Mouse (Mus musculus): ENCODE results near the gene Wsb2.

Gene Wsb2

DNA sequence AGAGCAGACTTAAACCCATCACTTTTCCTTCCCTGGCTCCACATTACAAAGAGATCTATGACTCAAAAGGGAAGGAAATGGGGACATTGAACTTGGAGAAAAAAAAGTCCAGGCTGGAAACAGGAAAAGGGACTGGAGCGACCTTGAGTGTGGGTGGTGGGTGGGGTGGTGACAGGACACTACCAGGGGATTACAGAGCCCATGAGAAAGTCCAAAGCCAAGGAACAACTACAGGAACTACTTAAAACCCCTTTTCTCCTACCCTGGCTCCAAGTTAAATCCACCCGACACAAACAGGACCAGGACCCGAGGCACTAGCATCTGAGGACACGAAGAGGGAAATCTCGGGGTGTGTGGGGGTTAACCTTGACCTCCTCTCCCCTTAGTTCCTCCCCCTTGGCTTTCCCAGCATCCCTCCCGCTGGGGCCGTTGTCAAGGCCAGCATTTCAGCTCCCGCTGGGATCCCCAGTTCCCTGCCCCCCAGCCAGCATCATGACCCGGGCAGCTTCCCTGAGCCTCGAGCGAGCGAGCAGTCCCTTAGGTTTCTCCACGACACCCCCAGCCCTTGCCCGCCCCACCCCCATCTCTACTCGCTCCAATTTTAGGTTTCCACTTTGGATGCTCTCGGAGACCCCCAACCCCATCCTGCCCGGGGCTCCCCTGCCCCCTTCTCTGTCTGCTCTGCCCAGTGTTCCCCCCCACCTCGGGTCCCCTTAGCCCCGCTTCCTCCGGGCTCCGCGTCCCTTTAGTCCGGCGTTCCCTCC, 557 bp upstream of the Wsb2 start:
- peak; percentile 10 to 17 for DNase-seq (ENCODE audit: low spot score in 2 of 2)

DNA sequence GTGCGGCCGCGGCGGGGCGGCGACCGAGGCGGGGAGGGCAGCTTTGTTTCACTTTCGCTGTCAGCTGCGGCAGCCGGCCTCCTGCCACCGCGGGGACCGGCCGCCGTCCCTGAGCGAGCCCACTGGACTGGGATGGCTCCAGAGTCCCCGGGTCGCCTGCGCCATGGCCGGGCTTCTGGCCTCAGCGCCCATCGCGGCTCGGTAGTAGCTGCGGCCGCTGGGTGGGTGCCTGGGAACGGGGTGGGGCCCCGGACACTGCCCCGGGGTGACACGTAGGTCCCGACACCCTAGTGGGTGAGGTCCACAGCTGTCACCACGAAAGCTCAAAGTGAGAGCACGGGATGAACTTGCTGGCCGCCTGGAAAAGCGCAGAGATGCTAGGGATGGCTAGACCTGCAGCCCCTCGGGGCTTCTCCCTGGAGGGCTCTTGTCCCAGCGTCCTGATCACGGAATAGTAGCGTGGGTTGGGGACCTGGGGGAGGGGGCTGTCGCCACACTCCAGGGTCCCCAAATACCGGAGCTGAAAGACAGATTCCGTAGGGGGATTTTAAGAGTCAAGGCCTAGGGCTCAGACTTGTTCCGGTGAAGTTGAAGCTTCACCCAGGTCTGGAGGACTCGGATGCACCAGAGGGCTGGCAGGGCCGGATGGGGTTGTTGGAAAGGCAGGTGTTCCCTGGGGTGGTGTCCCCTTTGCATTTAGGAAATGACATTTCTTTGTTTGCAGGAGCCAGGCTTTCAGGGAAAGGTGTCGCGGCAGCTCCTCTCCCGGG, 559 bp downstream of the Wsb2 start:
- peak in 1 of 2 experiments; percentile 10 for DNase-seq (ENCODE audit: low spot score in 2 of 2)

DNA sequence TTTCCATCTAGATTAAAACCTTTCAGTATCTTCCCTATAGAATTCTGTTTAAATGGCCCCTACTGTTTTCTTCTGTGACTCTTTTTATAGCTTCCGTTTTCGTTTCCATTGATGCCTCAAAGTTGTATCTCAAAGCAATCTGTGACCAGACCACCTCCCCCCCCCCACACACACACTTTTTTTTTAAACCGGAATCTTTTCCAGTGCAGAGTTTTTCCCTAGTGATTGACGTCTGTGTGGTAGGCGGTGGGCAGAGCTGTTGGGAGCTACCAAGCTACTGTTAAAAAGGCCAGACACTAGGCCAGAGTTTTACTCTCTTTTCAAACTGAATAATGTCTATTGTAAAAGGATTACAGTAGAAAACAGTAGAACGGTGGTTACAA, 1.1 kb downstream of the Wsb2 start:
- no peak for DNase-seq (ENCODE audit: low spot score in 2 of 2)

DNA sequence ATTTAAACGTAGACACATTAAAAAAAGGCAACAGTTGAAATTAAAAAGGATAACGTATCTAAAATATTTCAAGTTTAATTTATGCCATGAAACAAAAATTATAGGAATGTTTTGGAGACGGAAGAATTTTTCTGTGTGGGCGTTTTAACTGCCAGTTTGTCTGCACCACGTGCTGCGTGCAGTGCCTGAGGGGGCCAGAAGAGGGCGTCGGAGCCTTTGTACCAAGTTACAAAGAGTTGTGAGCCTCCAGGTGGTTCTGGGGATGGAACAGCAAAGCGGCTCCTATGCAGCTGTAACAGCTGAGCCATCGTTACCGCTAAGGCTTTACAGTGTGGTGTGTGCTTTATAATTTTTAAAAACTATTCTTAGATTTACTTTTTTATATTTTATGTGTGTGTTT, 1.6 kb downstream of the Wsb2 start:
- DNase-seq (ENCODE audit: low spot score in 2 of 2), result peak; percentile 37 to 45

DNA sequence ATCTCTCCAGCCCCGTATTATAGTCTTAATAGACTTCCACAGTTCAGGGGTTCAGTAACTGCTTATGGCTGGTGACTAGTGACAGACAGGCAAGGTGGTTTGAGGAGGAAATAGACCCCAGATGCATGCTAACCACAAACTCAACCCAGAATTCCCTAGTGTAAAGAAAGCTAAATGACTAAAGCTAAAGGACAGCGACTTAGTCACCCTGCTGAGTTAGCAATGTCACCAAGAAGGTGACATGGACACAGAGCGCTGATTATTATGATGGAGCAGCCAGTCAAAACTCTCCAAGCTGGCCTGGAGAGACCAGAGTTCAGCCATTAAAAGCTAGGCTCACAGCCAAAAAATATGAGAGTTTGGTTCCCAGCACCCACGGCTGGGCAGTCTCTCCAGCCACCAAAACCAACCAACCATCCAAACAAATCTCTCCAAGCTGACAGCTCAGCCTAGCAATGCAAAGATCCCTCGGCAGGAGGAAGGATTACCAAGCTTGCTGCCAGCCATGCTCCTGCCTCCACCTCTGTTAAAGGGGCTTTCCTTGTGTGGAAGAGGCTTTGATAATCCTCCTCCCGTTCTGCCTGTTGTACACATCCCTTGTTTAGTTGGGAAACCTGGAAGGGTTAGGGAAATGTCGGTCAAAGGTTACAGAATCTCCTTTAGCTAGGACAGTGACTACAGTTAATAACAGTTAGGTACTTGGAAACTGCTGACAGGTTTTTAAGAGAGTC, 2.6 kb downstream of the Wsb2 start:
- DNase-seq (ENCODE audit: low spot score in 2 of 2), result peak; percentile 48 to 54

DNA sequence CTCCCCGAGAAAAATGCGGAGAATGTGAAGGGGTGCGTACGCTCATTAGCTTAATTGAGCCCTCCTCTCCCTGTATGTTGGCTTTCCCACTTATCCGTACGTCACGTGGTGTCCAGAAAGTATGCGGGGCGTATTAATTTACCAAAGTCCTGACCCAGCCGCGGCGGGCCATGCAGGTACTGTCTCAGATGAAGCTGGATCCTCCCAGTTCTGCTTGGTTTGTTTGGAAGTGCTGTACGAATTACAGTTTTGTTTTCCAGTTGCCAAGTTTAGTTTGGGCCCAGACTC, 3.1 kb downstream of the Wsb2 start:
- DNase-seq (ENCODE audit: low spot score in 2 of 2), result no peak

DNA sequence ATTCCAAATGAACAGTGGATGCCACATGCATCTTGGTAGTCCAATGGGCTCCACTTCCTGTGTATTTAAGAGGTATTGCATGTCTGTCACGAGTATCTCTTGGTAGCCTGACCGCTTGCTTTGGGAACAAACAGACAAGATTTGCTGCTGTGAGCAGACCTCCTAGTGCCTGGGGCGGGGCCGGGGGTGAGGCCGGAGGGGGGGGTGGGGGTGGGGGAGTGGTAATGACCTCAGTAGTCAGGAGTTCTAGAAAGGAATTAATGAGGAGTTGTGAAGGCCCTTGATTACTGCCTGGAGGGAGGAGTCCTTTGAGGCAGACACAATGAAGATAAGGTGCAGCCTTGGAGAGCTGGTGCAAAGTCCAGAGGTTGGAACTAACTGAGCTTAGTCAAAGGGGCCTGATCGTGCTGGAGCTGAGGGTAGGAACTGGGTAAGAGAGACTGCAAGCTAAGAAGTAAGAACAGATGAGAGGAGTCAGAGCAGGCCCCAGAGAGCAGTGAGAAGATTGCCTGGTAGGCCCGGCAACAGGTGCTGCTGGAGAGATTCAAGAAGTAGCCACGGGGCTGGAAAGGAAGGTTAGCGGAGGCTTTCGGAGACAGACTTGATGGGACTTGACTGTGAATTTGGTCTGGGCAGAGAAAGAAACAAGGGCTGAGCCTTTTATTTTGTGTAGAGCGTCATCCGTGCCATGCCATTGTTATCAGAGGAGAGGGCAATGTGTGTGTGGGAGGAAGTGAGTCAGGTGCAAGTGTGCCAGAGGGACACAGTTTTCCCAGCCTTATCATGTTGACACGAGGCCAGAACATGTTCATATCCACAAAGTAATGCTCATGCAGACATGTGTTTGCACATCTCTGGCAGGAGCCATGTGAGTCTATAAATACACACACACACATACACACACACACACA, 3.8 kb downstream of the Wsb2 start:
- DNase-seq (ENCODE audit: low spot score in 2 of 2), result no peak

DNA sequence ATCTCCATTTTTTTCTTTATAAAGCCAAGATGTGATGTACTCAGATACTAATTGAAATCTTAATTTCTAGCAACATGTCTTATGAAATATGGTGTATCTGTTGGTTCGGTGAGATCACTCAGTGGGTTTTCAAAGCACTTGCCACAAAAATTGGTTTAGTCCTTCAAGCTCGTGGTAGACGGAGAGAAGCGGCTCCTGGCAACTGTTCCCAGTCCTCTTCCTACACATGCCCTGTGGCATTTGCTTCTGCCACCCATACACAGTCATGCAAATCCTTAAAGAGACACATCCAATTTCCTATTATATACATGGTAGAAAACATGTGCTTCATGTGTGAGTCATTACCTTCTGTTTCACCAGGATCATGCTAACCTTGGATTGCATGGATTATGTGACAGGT, 4.5 kb downstream of the Wsb2 start:
- no peak for DNase-seq (ENCODE audit: low spot score in 2 of 2)

DNA sequence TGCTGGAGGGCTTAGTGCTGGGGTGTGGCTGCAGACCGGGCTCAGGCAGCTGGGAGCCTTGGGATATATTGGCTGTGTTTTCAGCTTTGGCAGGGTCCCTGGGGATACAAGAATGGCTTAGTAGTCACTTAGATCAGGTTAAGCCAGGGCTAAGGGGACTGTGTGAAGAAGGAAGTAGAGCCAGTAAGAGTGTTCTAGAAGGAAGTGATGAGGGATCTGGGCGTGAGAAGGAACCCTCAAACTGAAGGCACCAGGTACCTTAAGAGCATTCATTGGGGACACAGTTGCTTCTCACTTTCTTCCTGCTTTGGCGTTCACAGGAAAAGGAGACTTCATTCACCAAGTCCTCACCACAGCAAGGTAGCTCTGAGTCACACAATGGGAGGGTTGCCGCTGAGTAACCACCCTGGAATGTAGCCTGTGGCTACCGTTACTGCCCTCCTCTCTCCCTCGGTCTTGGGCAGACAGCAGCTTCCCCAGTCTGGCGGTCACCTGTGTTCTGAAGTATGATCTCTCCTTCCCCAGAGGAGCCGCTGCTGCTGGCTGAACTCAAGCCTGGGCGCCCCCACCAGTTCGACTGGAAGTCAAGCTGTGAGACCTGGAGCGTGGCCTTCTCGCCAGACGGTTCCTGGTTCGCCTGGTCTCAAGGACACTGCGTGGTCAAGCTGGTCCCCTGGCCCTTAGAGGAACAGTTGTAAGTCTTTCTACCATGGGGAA, 6.1 kb downstream of the Wsb2 start:
- DNase-seq (ENCODE audit: low spot score in 2 of 2), result no peak

DNA sequence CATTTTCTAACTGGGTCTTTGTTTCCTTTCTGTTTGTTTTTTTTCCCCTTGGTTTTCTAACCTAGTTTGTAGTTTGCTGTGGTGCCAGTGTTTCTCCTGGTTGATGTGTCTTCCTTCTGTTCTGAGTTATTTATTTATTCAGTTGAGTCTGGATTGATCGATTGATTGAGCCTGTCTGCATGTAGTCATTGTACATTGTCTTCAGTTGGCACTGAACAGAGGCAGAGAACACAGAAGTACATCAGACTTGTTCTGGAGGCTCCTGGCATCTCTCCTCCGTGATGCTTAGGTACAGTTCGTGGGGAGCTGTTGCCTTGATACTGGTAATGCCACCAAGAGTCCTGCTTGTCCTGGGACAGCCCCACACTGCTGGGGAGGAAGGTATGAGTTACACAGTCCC, 7.7 kb downstream of the Wsb2 start:
- no peak for DNase-seq (ENCODE audit: low spot score in 2 of 2)

DNA sequence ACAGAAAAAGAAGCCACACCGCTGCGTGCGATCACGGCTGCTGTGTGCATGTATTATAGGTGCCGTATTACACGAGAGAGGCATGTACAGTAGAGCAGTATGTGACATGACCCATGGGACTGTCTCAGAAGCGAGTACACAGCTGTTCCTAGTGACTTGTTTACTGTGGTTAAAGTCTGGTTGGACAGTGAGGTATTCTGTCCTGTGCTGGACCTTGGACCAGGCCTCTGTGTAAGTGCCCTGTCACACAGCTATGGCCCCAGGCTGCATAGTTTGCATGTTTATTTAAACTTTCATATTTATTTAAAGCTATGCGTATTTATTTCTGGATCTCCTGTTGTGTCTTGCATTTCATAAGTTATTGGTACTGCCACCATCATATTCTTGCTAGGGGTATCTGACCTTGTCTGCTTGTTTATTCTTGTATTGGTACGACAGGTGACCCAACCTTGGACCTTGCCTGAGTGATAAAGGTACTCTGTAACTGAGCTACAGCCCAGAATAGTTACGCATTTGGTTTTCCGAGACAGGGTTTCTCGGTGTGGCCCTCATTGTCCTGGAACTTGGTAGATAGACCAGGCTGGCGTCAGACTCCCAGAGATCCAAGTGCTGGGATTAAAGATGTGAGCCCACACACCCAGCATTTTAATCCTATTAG, 8.9 kb downstream of the Wsb2 start:
- no peak for DNase-seq (ENCODE audit: low spot score in 2 of 2)

DNA sequence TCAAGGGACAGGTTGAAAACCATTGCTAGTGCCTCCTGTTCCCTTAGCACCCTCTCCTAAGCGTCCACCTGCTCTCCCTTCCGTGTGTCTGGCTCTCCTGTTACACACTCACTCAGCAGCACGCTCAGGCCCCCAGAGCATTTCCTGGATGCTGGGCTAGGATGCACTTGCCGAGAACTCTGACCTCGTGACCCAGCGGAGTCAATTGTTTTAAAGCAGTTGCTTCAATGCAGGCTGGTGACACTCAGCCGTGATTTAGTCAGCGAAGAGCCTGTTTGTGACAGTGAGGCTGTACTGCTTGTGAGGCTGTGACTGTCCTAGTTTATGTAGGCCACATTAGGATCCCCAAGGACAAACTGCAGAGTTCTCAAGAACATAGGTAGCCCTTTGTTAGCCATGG, 10.1 kb downstream of the Wsb2 start:
- DNase-seq (ENCODE audit: low spot score in 2 of 2), result no peak

DNA sequence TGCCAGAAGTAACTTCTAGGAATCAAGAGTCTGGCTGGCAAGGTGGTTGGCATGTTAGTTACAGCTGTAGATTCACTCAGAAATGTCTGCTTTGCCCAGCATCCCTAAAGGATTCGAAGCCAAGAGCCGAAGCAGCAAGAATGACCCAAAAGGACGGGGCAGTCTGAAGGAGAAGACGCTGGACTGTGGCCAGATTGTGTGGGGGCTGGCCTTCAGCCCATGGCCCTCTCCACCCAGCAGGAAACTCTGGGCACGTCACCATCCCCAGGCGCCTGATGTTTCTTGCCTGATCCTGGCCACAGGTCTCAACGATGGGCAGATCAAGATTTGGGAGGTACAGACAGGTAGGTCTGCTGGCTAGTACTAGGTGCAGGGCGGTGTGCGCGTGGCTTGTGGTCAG, 13.5 kb downstream of the Wsb2 start:
- DNase-seq (ENCODE audit: low spot score in 2 of 2), result no peak

DNA sequence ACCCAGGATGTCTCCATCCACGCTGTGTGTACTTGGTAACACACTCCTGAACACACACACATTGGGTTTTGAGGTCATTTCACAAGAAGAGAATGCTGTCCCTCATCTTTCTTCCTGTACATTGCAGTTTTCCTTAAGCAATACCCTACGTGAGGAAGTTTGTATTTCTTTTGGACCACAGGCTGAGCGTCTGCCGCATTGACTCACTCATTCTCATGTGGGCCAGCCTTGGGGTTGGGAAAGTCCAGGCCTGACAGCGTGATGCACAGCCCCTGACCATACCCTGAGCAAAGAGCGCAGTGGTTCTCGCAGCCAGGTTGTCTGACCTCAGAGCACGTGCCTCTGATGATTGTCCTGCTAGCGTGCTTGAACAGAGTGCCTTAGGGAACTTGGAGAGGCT, 16.3 kb downstream of the Wsb2 start:
- no peak for DNase-seq (ENCODE audit: low spot score in 2 of 2)

DNA sequence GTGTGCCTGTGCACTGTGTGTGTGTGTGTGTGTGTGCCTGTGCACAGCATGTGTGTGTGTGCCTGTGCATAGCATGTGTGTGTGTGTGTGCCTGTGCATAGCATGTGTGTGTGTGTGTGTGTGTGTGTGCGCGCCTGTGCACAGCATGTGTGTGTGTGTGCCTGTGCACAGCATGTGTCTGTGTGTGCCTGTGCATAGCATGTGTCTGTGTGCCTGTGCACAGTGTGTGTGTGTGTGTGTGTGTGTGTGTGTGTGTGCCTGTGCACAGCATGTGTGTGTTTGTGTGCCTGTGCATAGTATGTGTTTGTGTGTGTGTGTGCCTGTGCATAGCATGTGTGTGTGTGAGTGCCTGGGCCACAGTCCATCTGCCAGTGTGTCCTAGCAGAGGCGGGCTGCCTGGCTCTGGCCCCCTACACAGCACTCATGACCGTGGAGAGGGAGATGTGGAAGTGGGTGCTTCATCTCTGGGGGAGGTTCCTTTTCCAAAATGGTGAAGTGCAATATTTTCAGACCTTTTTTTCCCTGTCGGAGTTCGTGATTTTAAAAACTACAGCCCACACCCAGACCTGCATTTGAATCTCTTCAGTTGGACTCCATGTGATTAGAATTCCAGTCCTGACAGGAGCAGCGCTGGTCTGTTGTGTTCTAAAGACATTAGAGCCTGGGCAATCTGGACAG, 17.4 kb downstream of the Wsb2 start:
- no peak for DNase-seq (ENCODE audit: low spot score in 2 of 2)

DNA sequence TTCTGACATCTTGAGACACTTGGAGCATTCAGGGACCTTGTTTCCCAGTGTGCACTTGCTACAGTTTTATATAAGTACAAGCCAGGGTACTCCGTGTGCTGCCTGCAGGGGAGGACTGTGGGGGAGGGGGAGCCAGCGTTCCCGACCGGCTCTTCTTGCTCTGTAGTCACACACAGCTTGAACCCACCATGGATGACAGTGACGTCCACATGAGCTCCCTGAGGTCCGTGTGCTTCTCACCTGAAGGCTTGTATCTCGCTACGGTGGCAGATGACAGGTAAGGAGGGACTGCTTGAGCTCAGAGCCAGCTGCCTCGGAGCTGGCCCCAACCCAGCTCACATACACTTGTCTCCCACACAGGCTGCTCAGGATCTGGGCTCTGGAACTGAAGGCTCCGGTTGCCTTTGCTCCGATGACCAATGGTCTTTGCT, 19.2 kb downstream of the Wsb2 start:
- no peak for DNase-seq (ENCODE audit: low spot score in 2 of 2)

DNA sequence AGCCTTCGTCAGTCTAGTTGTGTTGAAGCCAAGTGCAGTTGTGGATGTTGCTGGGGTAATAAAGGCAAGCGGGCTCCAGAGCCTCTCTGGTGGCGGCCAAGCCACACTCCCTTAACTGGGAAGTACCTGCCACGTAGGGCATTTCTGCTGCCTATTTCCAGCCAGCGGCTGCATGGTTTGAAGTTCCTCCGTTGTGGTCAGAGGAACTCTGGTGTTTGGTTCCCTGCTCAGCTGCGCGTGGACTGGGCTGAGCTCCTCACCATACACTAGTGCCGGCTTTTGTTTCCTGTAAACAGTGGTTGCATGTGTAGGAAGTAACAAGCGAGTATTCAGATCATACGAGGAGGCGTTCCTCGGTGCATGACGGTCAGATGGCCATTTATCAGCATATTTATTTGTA, 20.6 kb downstream of the Wsb2 start:
- peak; percentile 54 to 57 for DNase-seq (ENCODE audit: low spot score in 2 of 2)

DNA sequence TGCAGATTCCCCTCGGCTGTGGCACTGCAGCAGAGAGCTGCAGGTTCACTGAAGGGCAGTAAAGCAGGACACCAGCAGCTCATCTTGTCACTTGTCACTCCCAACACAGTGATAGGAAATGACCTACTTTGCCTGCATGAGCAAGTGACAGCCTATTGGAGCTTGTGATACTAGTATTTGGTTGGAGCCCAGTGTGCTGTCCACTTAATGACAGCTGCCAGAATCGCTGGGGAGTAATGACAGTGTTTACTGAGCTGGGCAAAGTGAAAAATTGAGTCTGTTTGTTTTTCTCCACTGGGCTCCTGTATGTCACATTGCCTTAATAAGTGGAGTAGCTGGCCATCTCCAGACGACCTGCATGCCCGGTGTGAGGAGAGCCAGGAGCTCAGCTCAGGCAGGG, 23.1 kb downstream of the Wsb2 start:
- DNase-seq (ENCODE audit: low spot score in 2 of 2), result no peak

DNA sequence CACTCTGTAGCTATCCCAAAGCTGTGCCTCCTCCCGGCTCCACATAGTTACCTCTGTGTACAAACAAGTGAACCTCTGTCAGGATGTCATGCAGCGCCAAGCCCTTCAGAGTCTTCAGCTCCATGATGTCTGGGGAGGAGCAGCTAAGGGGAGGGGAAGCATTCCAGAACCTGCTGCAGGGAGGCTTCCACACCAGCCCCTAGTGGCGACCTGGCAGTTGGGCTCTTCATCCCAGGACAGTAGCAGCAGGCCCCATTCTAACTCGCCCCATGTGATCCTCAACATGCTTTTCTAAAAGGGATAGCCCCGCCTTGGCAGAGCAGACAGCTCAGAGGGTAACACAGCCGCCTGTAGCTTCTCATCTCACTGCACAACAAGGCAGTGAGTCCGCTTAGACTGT, 24.7 kb downstream of the Wsb2 start:
- DNase-seq (ENCODE audit: low spot score in 2 of 2), result no peak

DNA sequence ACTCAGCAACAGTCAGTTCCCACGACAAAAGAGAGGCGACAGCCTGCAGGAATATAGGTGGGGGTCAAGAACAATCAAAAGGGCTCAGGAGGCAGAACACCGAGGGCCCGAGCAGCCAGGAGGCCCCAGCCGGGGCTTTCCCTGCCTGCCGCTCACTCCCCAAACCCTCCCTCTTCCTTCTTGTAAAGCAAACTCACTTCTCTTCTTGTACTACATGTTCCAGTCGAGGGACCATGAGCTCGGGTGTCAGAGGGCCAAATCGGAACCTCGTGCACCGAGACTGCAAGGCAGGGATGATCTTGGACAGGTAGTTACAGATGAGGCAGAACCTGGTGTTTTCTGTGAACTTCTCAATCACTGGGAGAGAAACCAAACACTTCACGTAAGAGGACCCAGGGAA, 26.1 kb downstream of the Wsb2 start:
- DNase-seq (ENCODE audit: low spot score in 2 of 2), result no peak
